Mouse (Mus musculus): ENCODE data around the gene Psmd13.

Psmd13 gene

GRCm38 (mm10) chr7:140881696-140882468, at the start of gene Psmd13, which contains the start of gene Sirt3:
Psmd13 (plus strand) TSS chr7:140881968.
Sirt3 (minus strand) TSS chr7:140882309.
- peak; percentile 96 for DNase-seq (ENCODE audit: inconsistent ontology term)

GRCm38 (mm10) chr7:140833341-140833740, 48.4 kb upstream of the Psmd13 start:
- no peak for DNase-seq (ENCODE audit: inconsistent ontology term)

- DNase-seq (ENCODE audit: inconsistent ontology term) = no peak
These were observed 46.6 kb upstream of the Psmd13 start, which contains the start of gene Urah for GRCm38 (mm10) chr7:140834968-140835757. Urah (plus strand) TSS chr7:140835018.

- no peak for DNase-seq (ENCODE audit: inconsistent ontology term)
These were observed 46.0 kb upstream of the Psmd13 start for GRCm38 (mm10) chr7:140835758-140836087.

DNA sequence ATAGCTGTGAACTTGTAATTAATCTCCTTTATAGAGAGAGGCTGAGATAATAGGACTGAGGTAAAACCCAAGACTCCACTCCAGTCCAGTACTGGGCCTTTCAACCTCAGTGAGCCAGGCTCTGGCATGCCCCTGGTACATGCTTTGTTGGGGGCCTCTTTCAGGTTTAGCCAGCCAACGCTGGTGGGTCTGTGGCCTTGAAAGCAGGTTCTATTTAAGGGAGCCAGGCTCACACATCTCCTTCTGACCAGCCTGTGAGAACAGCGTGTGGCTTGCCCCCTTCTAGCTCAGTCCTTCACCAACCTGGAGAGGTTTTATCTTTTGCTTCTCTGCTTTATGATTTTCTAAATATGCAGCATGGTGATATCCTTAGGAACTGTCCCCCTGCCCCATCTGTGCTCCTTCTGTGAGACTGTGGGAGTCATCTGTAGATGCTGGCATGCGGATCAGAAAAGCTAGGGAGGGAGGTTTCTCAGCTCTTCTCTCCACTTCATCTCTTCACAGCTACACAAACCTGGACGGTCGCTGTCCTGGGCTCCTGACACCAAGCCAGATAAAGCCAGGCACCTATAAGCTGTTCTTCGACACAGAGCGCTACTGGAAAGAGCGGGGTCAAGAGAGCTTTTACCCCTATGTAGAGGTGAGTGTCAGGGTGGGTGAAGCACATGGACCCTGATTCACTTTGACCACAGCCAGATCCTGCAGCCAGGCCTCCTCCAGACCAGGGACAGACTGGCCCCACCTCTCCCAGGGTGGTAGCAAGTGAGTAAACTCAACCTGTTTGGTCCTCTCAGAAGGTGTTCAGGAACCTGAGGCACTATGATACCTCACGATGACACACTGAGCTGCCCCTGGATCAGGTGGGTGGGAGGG, 45.3 kb upstream of the Psmd13 start:
- no peak for DNase-seq (ENCODE audit: inconsistent ontology term)

DNA sequence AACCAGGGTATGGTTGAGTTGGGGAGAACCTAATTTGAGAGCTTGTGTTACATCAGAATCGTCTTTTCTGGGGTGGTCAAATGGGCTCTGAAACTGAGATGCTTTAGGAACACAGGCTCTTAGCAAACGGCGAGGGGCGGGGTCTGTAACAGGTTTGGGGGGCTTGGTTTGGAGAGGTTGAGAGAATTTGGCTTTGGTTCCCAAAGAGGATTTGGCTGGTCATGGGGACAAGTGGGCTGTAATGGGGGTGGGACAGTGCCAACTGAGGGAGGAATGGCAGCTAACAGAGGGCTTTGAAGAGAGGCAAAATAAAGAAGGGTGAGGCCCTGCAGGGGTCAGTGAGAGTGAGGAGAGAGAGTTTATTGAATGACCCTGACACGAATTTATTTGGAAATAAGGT, 42.2 kb upstream of the Psmd13 start:
- DNase-seq (ENCODE audit: inconsistent ontology term) = no peak

GRCm38 (mm10) chr7:140840750-140841735, 40.7 kb upstream of the Psmd13 start:
- no peak for DNase-seq (ENCODE audit: inconsistent ontology term)

- no peak for DNase-seq (ENCODE audit: inconsistent ontology term)
These were observed 38.0 kb upstream of the Psmd13 start for GRCm38 (mm10) chr7:140843806-140844205.

GRCm38 (mm10) chr7:140844905-140845665, 36.7 kb upstream of the Psmd13 start, which contains the start of gene Scgb1c1:
Scgb1c1 (plus strand) TSS chr7:140845547.
- DNase-seq (ENCODE audit: inconsistent ontology term) = peak; percentile 69

- DNase-seq (ENCODE audit: inconsistent ontology term) = no peak
These were observed 36.1 kb upstream of the Psmd13 start for GRCm38 (mm10) chr7:140845683-140846082.

- no peak for DNase-seq (ENCODE audit: inconsistent ontology term)
These were observed 35.1 kb upstream of the Psmd13 start for GRCm38 (mm10) chr7:140846676-140847075.

- peak; percentile 24 for DNase-seq (ENCODE audit: inconsistent ontology term)
These were observed 33.8 kb upstream of the Psmd13 start, which contains the start of gene Odf3 for GRCm38 (mm10) chr7:140847755-140848580. Odf3 (plus strand) TSS chr7:140847805.

DNA sequence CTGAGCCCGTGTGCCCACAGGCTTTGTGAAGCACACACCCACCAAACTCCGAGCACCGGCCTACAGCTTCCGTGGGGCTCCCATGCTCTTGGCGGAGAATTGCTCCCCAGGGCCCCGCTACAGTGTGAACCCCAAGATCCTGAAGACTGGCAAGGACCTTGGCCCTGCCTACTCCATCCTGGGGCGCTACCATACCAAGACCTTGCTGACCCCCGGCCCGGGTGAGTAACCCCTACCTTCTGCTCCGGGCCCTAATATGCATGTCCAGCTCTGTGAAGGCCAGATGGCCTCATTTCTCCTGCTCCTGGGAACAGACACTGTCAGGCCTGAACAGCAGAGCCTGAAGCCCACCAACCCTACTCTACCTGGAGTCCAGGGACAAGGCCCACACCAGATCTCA, 33.2 kb upstream of the Psmd13 start:
- no peak for DNase-seq (ENCODE audit: inconsistent ontology term)

GRCm38 (mm10) chr7:140851916-140852315, 29.9 kb upstream of the Psmd13 start:
- DNase-seq (ENCODE audit: inconsistent ontology term) = no peak

- no peak for DNase-seq (ENCODE audit: inconsistent ontology term)
These were observed 28.4 kb upstream of the Psmd13 start for GRCm38 (mm10) chr7:140853386-140853785.

DNA sequence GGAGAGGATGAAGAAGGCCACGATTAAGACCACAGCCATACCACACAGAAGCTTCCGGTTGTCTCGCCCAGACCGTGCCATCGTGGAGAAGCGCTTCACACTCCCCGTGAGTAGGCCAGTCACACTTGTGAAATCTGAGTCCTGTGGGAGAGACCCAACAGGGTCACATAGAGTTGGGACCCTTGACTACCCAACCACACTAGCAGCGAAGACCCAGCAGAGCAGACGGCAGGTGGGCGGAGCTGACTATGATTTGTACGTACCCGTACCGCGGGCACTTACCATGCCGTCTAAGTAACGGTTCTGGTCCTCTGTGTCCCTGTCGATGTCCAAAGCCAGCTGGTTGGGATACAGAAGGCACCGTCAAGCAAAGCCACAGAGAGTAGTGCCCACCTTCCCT, 27.3 kb upstream of the Psmd13 start:
- no peak for DNase-seq (ENCODE audit: inconsistent ontology term)

DNA sequence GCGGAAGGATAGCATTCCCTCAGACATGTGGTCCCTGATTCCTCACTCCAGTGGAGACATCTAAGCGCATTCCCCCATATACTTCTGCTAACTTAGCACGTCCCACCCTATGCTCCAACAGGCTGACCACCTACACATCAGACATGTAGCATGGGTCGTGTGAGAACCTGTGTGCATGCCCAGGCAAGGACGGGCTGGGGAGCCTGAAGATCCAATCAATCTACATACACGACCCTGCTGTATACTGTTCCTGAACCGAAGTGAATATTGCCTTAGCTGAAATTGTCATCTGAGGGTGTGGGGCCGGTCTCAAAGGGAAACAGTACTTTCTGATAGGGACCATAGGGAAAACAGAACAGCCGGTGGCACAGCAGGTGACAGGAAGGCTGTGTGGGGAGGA, 26.6 kb upstream of the Psmd13 start:
- DNase-seq (ENCODE audit: inconsistent ontology term) = no peak

- DNase-seq (ENCODE audit: inconsistent ontology term) = peak; percentile 96
These were observed 25.6 kb upstream of the Psmd13 start, which contains the start of gene Gm45785 for GRCm38 (mm10) chr7:140855860-140856784. Gm45785 (minus strand) TSS chr7:140856331.
